Mouse (Mus musculus) liver, adult 2 months (tissue): ENCODE data around the gene Hmcn2.

Source experiments
- CTCF ChIP-seq: fragments of 200-500 bp; IDR thresholded peaks from 2 replicates; pipeline ENCODE4 v1.5.1; 2011; ENCODE audit warnings: low read depth, low read length, control low read depth
- POLR2A ChIP-seq: fragments of 200-500 bp; IDR thresholded peaks from 2 replicates; pipeline ENCODE4 v1.6.1; 2011; ENCODE audit warnings: low read length, control low read depth; ENCODE audit not compliant: insufficient read depth; ENCODE audit errors: extremely low read depth

- no peak for TF ChIP-seq CTCF
- no peak for TF ChIP-seq POLR2A
Observed at GRCm38 (mm10) chr2:31499327-31500291, 185.4 kb downstream of the Hmcn2 start.
